Mouse (Mus musculus) ES-Bruce4 (cell line): ENCODE results near the gene Mdga1. TPM values are rescaled to one million over a fixed set of nuclear protein-coding genes. Genes with fewer than 3 reads are reported as not detected.

Experiments used
- H3K27ac ChIP-seq: 2 replicates; pipeline ENCODE4 v1.5.1; 2012; ENCODE audit warnings: low read length, inconsistent platforms; ENCODE audit not compliant: insufficient read depth
- H3K27me3 ChIP-seq: 2 replicates; pipeline ENCODE4 v1.6.1; 2012; ENCODE audit warnings: mild to moderate bottlenecking, low read length, inconsistent platforms; ENCODE audit not compliant: control insufficient read depth, poor library complexity, insufficient read depth, severe bottlenecking
- H3K36me3 ChIP-seq: 2 replicates; pipeline ENCODE4 v1.6.1; 2012; ENCODE audit warnings: inconsistent platforms, mild to moderate bottlenecking, low read length, moderate library complexity; ENCODE audit not compliant: control insufficient read depth, poor library complexity, insufficient read depth, severe bottlenecking
- H3K4me1 ChIP-seq: one replicate; pipeline ENCODE4 v1.8.1; 2011; ENCODE audit warnings: low read length; ENCODE audit not compliant: control insufficient read depth, insufficient read depth
- H3K4me3 ChIP-seq: 2 replicates; pipeline ENCODE4 v1.5.1; 2011; ENCODE audit warnings: low read depth, mild to moderate bottlenecking, low read length
- H3K9ac ChIP-seq: 2 replicates; pipeline ENCODE4 v1.6.1; 2012; ENCODE audit warnings: low read depth, mild to moderate bottlenecking, inconsistent platforms; ENCODE audit not compliant: poor library complexity, severe bottlenecking
- H3K9me3 ChIP-seq: replicated peaks from 2 replicates; pipeline ENCODE4 v1.6.1; 2012; ENCODE audit warnings: mild to moderate bottlenecking, low read length, inconsistent platforms; ENCODE audit not compliant: control insufficient read depth, poor library complexity, insufficient read depth, severe bottlenecking
- CTCF ChIP-seq: IDR thresholded peaks from one replicate; pipeline ENCODE4 v1.8.1; 2011; ENCODE audit warnings: low read depth, low read length
- EP300 ChIP-seq: IDR thresholded peaks from 2 replicates; pipeline ENCODE4 v1.6.1; 2011; ENCODE audit warnings: low read depth, low read length; ENCODE audit not compliant: insufficient read depth
- POLR2A ChIP-seq: IDR thresholded peaks from one replicate; pipeline ENCODE4 v1.8.1; 2011; ENCODE audit warnings: low read length; ENCODE audit not compliant: insufficient read depth
- polyA plus RNA-seq: library from polyadenylated mRNA; stranded (reverse); fragments of >200 nt; gene quantifications from 2 replicates; pipeline ENCODE4 v1.2.4, GENCODE M21; 2011; ENCODE audit warnings: low read depth; ENCODE audit not compliant: missing spikeins, insufficient read depth, insufficient read length

Mdga1 gene
- polyA plus RNA-seq, 1 experiment = 2.6 TPM

GRCm38 (mm10) chr17:29834768-29835167, 135.1 kb downstream of the Mdga1 start:
- TF ChIP-seq POLR2A = no peak
- no peak for TF ChIP-seq CTCF
- no peak for TF ChIP-seq EP300
- Histone ChIP-seq H3K27ac (no peak overlapping the region), H3K9me3 (no peaks in the 10 kb centered on the region), H3K4me1 (no peaks in the 10 kb centered on the region), H3K27me3 (no peaks in the 10 kb centered on the region), H3K36me3 (no peaks in the 10 kb centered on the region), H3K9ac (no peak overlapping the region), H3K4me3 (no peak overlapping the region)

DNA sequence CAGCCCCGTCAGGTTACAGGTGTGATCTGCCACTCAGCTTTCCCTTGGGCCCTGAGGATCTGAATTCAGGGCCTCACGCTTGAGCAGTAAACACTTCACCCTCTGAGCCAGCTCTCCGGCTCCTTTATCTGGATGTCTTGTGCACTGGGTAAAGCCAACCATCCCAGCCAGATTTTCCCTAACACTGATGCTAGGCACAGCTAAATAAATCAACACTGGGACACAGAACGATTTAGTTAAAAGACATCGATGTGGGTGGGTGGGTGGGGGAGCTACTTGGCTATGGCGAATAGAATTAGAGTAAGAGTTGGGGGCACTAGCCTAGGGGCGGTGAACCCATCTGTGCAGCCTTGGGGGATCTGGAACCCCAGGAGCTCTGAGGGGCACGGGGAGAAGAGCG, 135.6 kb downstream of the Mdga1 start:
- no peak overlapping the region for H3K27ac ChIP-seq
- no peaks in the 10 kb centered on the region for H3K4me1 ChIP-seq
- H3K4me3 ChIP-seq = no peak overlapping the region
- no peaks in the 10 kb centered on the region for H3K27me3 ChIP-seq
- no peaks in the 10 kb centered on the region for H3K9me3 ChIP-seq
- TF ChIP-seq POLR2A (no peak), CTCF (no peak)
- no peak overlapping the region for H3K9ac ChIP-seq
- no peaks in the 10 kb centered on the region for H3K36me3 ChIP-seq

- H3K27me3 ChIP-seq = no peaks in the 10 kb centered on the region
- no peaks in the 10 kb centered on the region for H3K9me3 ChIP-seq
- no peak for TF ChIP-seq POLR2A
- TF ChIP-seq EP300 = no peak
- H3K4me1 ChIP-seq = no peaks in the 10 kb centered on the region
- H3K27ac ChIP-seq = no peak overlapping the region
- no peak overlapping the region for H3K4me3 ChIP-seq
- no peaks in the 10 kb centered on the region for H3K36me3 ChIP-seq
- H3K9ac ChIP-seq = no peak overlapping the region
Observed at GRCm38 (mm10) chr17:29831696-29832095, 138.2 kb downstream of the Mdga1 start.

GRCm38 (mm10) chr17:29829136-29829535, 140.8 kb downstream of the Mdga1 start:
- Histone ChIP-seq H3K9ac (no peak overlapping the region), H3K27ac (no peak overlapping the region), H3K36me3 (no peaks in the 10 kb centered on the region), H3K4me3 (no peak overlapping the region), H3K4me1 (no peaks in the 10 kb centered on the region), H3K9me3 (no peaks in the 10 kb centered on the region), H3K27me3 (no peaks in the 10 kb centered on the region)
- TF ChIP-seq CTCF (no peak), POLR2A (no peak), EP300 (no peak)

GRCm38 (mm10) chr17:29827602-29828001, 142.3 kb downstream of the Mdga1 start:
- Histone ChIP-seq H3K9me3 (no peaks in the 10 kb centered on the region), H3K27ac (no peak overlapping the region)
- TF ChIP-seq POLR2A = no peak
- no peak for TF ChIP-seq CTCF
- TF ChIP-seq EP300 = no peak

DNA sequence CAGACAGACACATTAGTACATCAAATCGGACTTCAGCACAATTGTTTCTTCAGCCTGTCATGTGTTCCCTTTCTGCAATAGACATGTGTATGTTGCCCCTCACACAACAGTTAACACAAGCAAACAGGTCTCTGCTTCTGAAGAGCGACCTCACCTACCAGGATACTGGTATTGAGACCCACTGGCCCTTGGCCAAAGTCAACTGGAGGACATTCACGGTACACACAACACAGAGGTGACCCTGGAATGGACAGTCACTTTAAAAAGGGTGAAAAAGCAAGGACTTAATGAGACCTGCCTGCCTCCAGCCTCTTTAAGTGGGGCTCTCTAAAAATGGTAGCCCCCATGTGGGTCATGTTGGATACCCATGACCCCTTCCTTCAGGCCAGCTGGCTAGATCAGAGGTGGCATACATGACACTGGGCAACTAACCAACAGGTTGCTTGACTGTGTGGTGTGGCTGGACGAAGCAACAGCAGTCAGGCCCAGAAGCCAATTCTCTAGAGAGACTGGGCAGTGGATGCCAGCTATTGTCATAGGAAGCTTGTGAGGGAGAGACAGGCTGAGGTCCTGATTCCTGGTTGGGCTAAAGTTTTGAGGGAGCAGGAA, 145.3 kb downstream of the Mdga1 start:
- Histone ChIP-seq H3K36me3 (no peaks in the 10 kb centered on the region), H3K27ac (no peak overlapping the region), H3K27me3 (no peaks in the 10 kb centered on the region), H3K9me3 (no peaks in the 10 kb centered on the region), H3K4me3 (no peak overlapping the region), H3K9ac (no peak overlapping the region), H3K4me1 (no peaks in the 10 kb centered on the region)
- no peak for TF ChIP-seq EP300
- TF ChIP-seq CTCF = no peak
- no peak for TF ChIP-seq POLR2A

More at GRCm38 (mm10) chr17:29827602-29828001, 142.3 kb downstream of the Mdga1 start:
- H3K9ac ChIP-seq = no peak overlapping the region
- H3K4me3 ChIP-seq = no peak overlapping the region
- H3K27me3 ChIP-seq = no peaks in the 10 kb centered on the region
- H3K36me3 ChIP-seq = no peaks in the 10 kb centered on the region
- H3K4me1 ChIP-seq = no peaks in the 10 kb centered on the region
